Mouse (Mus musculus) cerebellum, adult 2 months (tissue): ENCODE measurements around the gene Orm2. TPM values are rescaled to one million over a fixed set of nuclear protein-coding genes. Genes with fewer than 3 reads are reported as not detected.

ENCODE experiments used
- DNase-seq, 2 experiments: peaks; one replicate each; pipeline ENCODE4 v3.0.0; 2021
- H3K27ac ChIP-seq: fragments of 200-500 bp; 2 replicates; pipeline ENCODE4 v1.5.1; 2012; ENCODE audit warnings: low read length, control low read depth, inconsistent platforms; ENCODE audit not compliant: insufficient read depth
- H3K27me3 ChIP-seq: fragments of 200-500 bp; 2 replicates; pipeline ENCODE4 v1.6.1; 2012; ENCODE audit warnings: inconsistent platforms, mild to moderate bottlenecking, low read length, moderate library complexity; ENCODE audit not compliant: control insufficient read depth, insufficient read depth
- H3K4me1 ChIP-seq: fragments of 200-500 bp; 2 replicates; pipeline ENCODE4 v1.6.1; 2011; ENCODE audit warnings: low read length; ENCODE audit not compliant: control insufficient read depth, insufficient read depth
- H3K4me3 ChIP-seq: fragments of 200-500 bp; replicated peaks from 2 replicates; pipeline ENCODE3; 2011; ENCODE audit warnings: mild to moderate bottlenecking, low read depth, low read length, control low read depth; ENCODE audit not compliant: insufficient read depth
- CTCF ChIP-seq: fragments of 200-500 bp; IDR thresholded peaks from 2 replicates; pipeline ENCODE4 v1.5.1; 2011; ENCODE audit warnings: low read depth, mild to moderate bottlenecking, control low read depth, low read length, moderate library complexity, borderline replicate concordance; ENCODE audit not compliant: insufficient read depth
- POLR2A ChIP-seq: fragments of 200-500 bp; IDR thresholded peaks from 2 replicates; pipeline ENCODE4 v1.6.1; 2011; ENCODE audit warnings: low read length, control low read depth, borderline replicate concordance; ENCODE audit not compliant: insufficient read depth
- WGBS: fragments of 180-500 bp; shearing (Covaris S2); methylation state at CpG from one replicate; pipeline ENCODE4 v1.1.7; 2018; 5-methylcytosine and 5-hydroxymethylcytosine counted together
- polyA plus RNA-seq: library from polyadenylated mRNA; depleted of rRNA; stranded (reverse); fragments of >200 nt; gene quantifications from 2 replicates; pipeline ENCODE4 v1.2.3, GENCODE M21; 2012

Gene Orm2
- polyA plus RNA-seq, 1 experiment, result not detected

DNA sequence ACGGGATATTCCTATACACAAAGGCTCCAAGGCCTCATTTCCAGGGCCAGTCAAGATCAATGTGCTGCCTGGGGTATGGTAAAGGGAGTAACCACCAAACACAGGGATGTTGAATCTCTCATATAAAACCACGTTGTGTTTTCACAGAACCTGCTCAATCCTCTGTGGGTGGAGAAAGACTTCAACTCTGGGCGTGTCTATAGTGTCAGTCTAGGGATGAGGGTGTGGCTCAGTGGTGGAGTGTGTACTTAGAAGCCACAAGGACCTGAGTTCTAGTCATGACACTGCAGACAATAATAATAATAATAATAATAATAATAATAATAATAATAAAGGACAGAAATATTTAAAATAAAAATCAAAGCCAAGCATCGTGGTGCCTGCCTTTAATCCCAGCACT is 22.0 kb downstream of the Orm2 start:
- WGBS, result 94% methylated on average over 4 of the region's 4 CpGs
- TF ChIP-seq POLR2A, result no peak
- no peak for TF ChIP-seq CTCF
- no peak for DNase-seq
- no peaks in the 10 kb centered on the region; the same call in 1 of the 2 replicates for H3K4me1 ChIP-seq
- no peak overlapping the region for H3K27ac ChIP-seq
- H3K27me3 ChIP-seq, result no peaks in the 10 kb centered on the region
- no peak overlapping the region for H3K4me3 ChIP-seq

DNA sequence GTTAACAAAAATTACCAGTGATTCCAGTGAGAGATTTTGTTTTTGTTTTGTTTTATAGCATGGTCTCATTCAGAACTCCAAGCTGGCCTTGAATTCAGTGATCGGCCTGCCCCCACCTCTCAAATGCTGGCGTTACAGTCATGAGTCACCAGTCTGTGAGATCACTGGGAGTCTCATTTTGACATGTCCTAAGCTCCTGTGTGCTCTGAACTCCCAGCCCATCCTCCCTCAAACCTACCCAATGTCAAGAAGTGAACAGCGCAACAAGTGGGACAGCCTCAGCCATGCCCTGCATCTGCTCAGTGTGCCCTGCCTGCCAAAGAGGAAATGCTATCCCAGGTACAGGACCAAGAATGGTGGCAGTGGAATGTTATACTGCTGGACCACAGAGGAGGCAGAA is 23.0 kb downstream of the Orm2 start:
- DNase-seq, result no peak
- Histone ChIP-seq H3K4me1 (no peaks in the 10 kb centered on the region; the same call in 1 of the 2 replicates), H3K27me3 (no peaks in the 10 kb centered on the region), H3K27ac (no peak overlapping the region), H3K4me3 (no peak overlapping the region)
- TF ChIP-seq POLR2A, result no peak
- WGBS, result 88% methylated on average over 3 of the region's 3 CpGs

DNA sequence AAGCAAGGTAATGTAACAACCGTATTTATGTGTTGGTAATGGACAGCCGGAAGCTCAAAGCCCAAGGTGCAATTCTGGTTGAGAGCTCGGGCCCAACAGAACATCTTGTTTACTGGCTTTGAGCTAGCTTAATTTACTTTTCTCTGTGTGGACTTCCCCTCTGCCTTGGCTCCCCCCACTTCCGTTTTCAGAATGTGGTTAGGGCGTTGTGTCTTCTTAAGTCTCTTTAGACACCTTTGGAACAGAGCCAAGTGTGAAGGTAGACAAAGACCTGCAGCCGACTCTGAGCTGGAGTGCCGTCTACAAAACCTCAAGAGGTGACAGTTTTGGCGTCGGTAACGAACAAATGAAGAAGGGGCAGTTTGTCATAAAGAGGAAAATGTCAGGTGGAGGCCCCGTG is 23.5 kb downstream of the Orm2 start:
- no peak overlapping the region for H3K4me3 ChIP-seq
- no peaks in the 10 kb centered on the region; the same call in 1 of the 2 replicates for H3K4me1 ChIP-seq
- no peaks in the 10 kb centered on the region for H3K27me3 ChIP-seq
- 85% methylated on average over 11 of the region's 11 CpGs for WGBS
- H3K27ac ChIP-seq, result no peak overlapping the region
- DNase-seq, result no peak
- no peak for TF ChIP-seq CTCF
- TF ChIP-seq POLR2A, result no peak

DNA sequence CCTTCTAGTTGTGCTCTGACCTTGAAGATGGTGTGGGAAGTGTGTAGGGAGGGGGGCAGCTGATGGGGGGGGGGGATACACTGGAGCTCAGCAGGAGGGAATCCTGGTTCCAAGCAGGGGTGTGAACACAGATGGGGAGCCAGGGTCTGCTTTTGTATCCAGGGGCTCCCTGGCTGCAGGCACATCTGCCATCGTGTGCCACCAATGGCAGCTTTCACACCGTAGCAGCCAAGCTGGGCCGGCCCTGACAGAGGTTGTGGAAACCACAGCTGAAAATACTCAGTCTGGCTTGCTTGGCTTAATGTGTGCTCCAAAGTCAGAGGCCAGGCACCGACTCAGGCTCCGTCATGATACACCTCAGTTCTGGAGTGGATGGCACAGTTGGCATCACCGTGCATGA is 25.8 kb downstream of the Orm2 start:
- DNase-seq, result no peak
- H3K4me3 ChIP-seq, result no peak overlapping the region
- 45% methylated on average over 6 of the region's 6 CpGs for WGBS
- no peaks in the 10 kb centered on the region; the same call in 1 of the 2 replicates for H3K4me1 ChIP-seq
- TF ChIP-seq CTCF, result no peak
- no peak for TF ChIP-seq POLR2A
- no peaks in the 10 kb centered on the region for H3K27me3 ChIP-seq
- H3K27ac ChIP-seq, result no peak overlapping the region

DNA sequence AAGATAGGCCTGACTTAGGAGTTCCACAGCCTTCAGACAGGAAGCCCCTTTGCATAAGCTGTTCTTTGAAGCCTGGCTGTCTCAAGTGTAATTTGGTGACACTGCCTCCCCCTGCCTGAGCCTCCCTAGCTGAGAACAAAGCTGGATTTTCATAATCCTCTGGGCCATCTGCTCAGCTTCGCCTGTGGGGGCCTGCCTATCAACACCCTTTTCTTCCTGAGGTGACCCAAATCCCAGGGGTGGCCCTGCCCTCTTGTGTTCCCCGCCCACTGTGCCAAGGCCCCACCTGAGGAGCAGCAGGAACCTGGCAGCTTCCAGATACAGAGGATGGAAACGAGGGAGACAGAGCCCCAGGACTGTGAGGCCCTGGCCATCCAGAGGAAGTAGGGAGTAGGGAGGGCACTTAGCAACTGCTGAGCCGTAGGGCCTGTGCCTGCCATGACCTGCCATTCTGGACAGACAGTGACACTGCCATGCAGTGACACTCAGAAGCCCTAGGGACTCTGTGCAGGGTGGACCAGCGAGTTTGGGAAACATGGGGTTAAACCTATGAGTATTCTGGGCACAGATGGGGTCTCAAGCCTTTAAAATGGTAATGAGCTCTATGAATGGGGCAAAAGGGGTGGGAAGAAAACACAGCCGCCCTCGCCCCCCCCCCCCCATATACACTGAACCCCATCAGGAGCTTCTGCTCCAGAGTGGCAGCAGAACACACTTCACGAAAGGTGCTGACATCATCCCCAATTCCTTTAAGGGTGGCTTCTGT is 27.1 kb downstream of the Orm2 start:
- no peak for DNase-seq
- H3K27ac ChIP-seq, result no peak overlapping the region
- H3K4me1 ChIP-seq, result no peaks in the 10 kb centered on the region; the same call in 1 of the 2 replicates
- WGBS, result 39% methylated on average over 8 of the region's 8 CpGs
- no peaks in the 10 kb centered on the region for H3K27me3 ChIP-seq
- TF ChIP-seq CTCF, result no peak
- TF ChIP-seq POLR2A, result no peak
- H3K4me3 ChIP-seq, result no peak overlapping the region

DNA sequence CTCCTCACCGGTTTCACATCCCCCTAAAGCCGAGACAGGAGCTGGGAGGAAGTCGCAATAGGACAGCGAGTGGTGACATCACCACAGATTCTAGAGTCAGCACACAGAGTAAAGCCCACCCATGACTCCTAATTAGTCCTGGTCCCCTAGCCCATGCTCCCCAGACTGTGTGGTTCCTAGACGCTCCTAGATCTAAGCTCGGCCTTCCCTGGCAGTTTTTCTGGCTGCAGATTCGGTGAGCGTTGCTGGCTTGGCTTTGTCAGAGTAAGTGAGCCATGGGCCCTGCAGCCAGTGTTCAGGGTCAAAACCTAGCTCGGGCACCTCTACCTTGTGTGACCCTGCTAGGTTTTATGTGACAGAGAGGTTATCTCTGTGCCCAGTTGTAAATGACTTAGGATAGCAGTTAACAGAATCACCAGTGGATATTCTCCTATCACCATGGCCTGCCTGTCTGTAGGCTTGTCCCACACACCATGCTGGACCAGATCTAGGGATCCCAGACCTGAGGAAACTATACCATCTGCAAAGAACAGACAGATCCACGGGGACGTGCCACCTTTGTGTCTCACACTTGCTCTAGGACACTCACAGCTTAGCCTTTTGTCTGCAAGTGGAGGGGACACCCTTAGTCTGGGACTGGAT is 27.8 kb downstream of the Orm2 start:
- no peak for DNase-seq
- 63% methylated on average over 11 of the region's 11 CpGs for WGBS
- Histone ChIP-seq H3K27me3 (no peaks in the 10 kb centered on the region), H3K4me3 (no peak overlapping the region), H3K27ac (no peak overlapping the region), H3K4me1 (no peaks in the 10 kb centered on the region; the same call in 1 of the 2 replicates)
- TF ChIP-seq CTCF, result no peak
- no peak for TF ChIP-seq POLR2A

DNA sequence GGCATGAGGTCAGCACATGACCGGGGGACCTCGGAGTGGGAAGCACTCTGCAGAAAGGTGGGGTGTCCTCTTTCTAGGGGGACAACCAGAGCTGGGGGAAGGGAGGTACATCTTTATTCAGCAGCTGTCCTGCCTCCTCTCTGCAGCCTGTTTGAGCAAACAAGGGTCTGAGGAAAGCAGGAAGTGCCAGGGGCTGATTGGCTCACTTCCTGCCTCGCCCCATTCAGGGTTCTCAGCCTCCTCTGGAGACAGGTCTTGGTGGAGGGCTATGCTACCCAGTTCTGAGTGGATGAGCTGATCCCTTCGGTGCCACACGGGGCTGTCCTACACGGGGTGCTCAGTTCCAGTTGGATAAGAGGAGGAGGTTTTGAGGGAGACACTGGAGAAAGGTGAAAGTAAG is 29.1 kb downstream of the Orm2 start:
- H3K27ac ChIP-seq, result no peak overlapping the region
- H3K27me3 ChIP-seq, result no peaks in the 10 kb centered on the region
- DNase-seq, result no peak
- H3K4me3 ChIP-seq, result no peak overlapping the region
- TF ChIP-seq CTCF (no peak), POLR2A (no peak)
- no peaks in the 10 kb centered on the region; the same call in 1 of the 2 replicates for H3K4me1 ChIP-seq
- WGBS, result 83% methylated on average over 6 of the region's 6 CpGs
